Mouse (Mus musculus) CH12.LX (cell line): Measurements from ENCODE around the gene Sema5b. TPM values are rescaled to one million over a fixed set of nuclear protein-coding genes. Genes with fewer than 3 reads are reported as not detected.

Source experiments
- DNase-seq: peaks from one replicate; pipeline ENCODE4 v3.0.0-alpha.2; 2013; ENCODE audit errors: extremely low read depth
- H3K27ac ChIP-seq: 2 replicates; pipeline ENCODE4 v1.5.1; 2012; ENCODE audit warnings: low read depth, mild to moderate bottlenecking, control low read depth, moderate library complexity; ENCODE audit not compliant: insufficient read depth
- H3K27me3 ChIP-seq: replicated peaks from 2 replicates; pipeline ENCODE3; 2012; ENCODE audit warnings: inconsistent platforms
- H3K36me3 ChIP-seq, 2 experiments: replicated peaks in 1 of 2; 2 replicates each; pipeline versions ENCODE3 to v1.6.1; 2012; ENCODE audit warnings: inconsistent platforms in 1 of 2, low read length in 1 of 2, mild to moderate bottlenecking in 1 of 2, mixed read lengths in 1 of 2, moderate library complexity in 1 of 2; ENCODE audit not compliant: control insufficient read depth in 1 of 2, insufficient read depth in 1 of 2
- H3K4me1 ChIP-seq, 2 experiments: 2 replicates each; pipeline ENCODE4 v1.6.1; 2012; ENCODE audit warnings: inconsistent platforms in 1 of 2, moderate library complexity in 1 of 2; ENCODE audit not compliant: insufficient read depth in 2 of 2, control insufficient read depth in 1 of 2
- H3K4me2 ChIP-seq: 2 replicates; pipeline ENCODE4 v1.6.1; 2012; ENCODE audit warnings: low read depth, mild to moderate bottlenecking, control low read depth; ENCODE audit not compliant: poor library complexity, insufficient read depth, severe bottlenecking
- H3K4me3 ChIP-seq, 3 experiments: fragments of 150-350 bp in 1 of 3; sonication (generic) in 1 of 3; replicated peaks in 1 of 3; 2 replicates each; pipeline versions ENCODE3 to v1.5.1; 2011 to 2012; ENCODE audit warnings: low read depth in 2 of 3, low read length in 2 of 3, mild to moderate bottlenecking in 2 of 3, moderate library complexity in 2 of 3, control low read depth in 1 of 3, improper control_type of control experiment in 1 of 3, inconsistent platforms in 1 of 3, mixed read lengths in 1 of 3; ENCODE audit not compliant: poor library complexity in 1 of 3
- H3K79me2 ChIP-seq: replicated peaks from 2 replicates; pipeline ENCODE4 v1.6.1; 2012; ENCODE audit warnings: mild to moderate bottlenecking, moderate library complexity; ENCODE audit not compliant: control insufficient read depth, poor library complexity, insufficient read depth, severe bottlenecking; ENCODE audit errors: extremely low read depth
- H3K9ac ChIP-seq: 2 replicates; pipeline ENCODE4 v1.6.1; 2012; ENCODE audit warnings: low read depth, mild to moderate bottlenecking, control low read depth, moderate library complexity; ENCODE audit not compliant: insufficient read depth
- H3K9me3 ChIP-seq: replicated peaks from 2 replicates; pipeline ENCODE3; 2012; ENCODE audit warnings: low read length, inconsistent platforms, mixed read lengths
- CTCF ChIP-seq, 2 experiments: IDR thresholded peaks in 1 of 2; conservative IDR thresholded peaks in 1 of 2; 2 replicates each; pipeline ENCODE4 v1.5.1; 2011 to 2012; ENCODE audit warnings: low read depth in 2 of 2, low read length in 2 of 2, improper control_type of control experiment in 1 of 2, inconsistent platforms in 1 of 2, mild to moderate bottlenecking in 1 of 2, moderate library complexity in 1 of 2
- EP300 ChIP-seq: IDR thresholded peaks from 2 replicates; pipeline ENCODE4 v1.6.1; 2011; ENCODE audit warnings: low read length, improper control_type of control experiment
- ETS1 ChIP-seq: conservative IDR thresholded peaks from 2 replicates; pipeline ENCODE4 v1.6.1; 2012; ENCODE audit warnings: low read depth, mild to moderate bottlenecking, inconsistent platforms, low read length, improper control_type of control experiment, moderate library complexity
- GABPA ChIP-seq: IDR thresholded peaks from 2 replicates; pipeline ENCODE4 v1.6.1; 2012; ENCODE audit warnings: low read depth, low read length, improper control_type of control experiment, inconsistent platforms; ENCODE audit not compliant: insufficient replicate concordance
- HCFC1 ChIP-seq: IDR thresholded peaks from 2 replicates; pipeline ENCODE4 v1.6.1; 2012; ENCODE audit warnings: low read depth, mild to moderate bottlenecking, inconsistent platforms, low read length, improper control_type of control experiment
- JUN ChIP-seq: IDR thresholded peaks from 2 replicates; pipeline ENCODE4 v1.6.1; 2011; ENCODE audit warnings: low read depth, mild to moderate bottlenecking, low read length, improper control_type of control experiment, moderate library complexity; ENCODE audit not compliant: insufficient read depth
- JUND ChIP-seq: conservative IDR thresholded peaks from 2 replicates; pipeline ENCODE4 v1.6.1; 2011; ENCODE audit warnings: low read depth, low read length, improper control_type of control experiment
- MAX ChIP-seq: IDR thresholded peaks from 2 replicates; pipeline ENCODE4 v1.6.1; 2011; ENCODE audit warnings: low read length, improper control_type of control experiment
- MEF2A ChIP-seq: IDR thresholded peaks from 2 replicates; pipeline ENCODE4 v1.6.1; 2014; ENCODE audit warnings: low read depth, mild to moderate bottlenecking, inconsistent platforms, low read length, improper control_type of control experiment, borderline replicate concordance
- MXI1 ChIP-seq: IDR thresholded peaks from 2 replicates; pipeline ENCODE4 v1.6.1; 2011; ENCODE audit warnings: mild to moderate bottlenecking, low read depth, low read length, improper control_type of control experiment
- NELFE ChIP-seq: IDR thresholded peaks from 2 replicates; pipeline ENCODE4 v1.6.1; 2011; ENCODE audit warnings: low read depth, low read length, improper control_type of control experiment
- NRF1 ChIP-seq: IDR thresholded peaks from 2 replicates; pipeline ENCODE4 v1.6.1; 2014; ENCODE audit warnings: low read depth, mild to moderate bottlenecking, inconsistent platforms, low read length, improper control_type of control experiment, moderate library complexity
- POLR2A ChIP-seq: IDR thresholded peaks from 2 replicates; pipeline ENCODE4 v1.6.1; 2011; ENCODE audit warnings: low read depth, mild to moderate bottlenecking, improper control_type of control experiment, low read length
- POLR2AphosphoS2 ChIP-seq: IDR thresholded peaks from 2 replicates; pipeline ENCODE4 v1.6.1; 2011; ENCODE audit warnings: low read depth, low read length, improper control_type of control experiment
- SIN3A ChIP-seq: IDR thresholded peaks from 2 replicates; pipeline ENCODE4 v1.6.1; 2012; ENCODE audit warnings: low read length, improper control_type of control experiment, inconsistent platforms
- SMC3 ChIP-seq: IDR thresholded peaks from 2 replicates; pipeline ENCODE4 v1.6.1; 2011; ENCODE audit warnings: low read depth, low read length, improper control_type of control experiment
- TBP ChIP-seq: conservative IDR thresholded peaks from 2 replicates; pipeline ENCODE4 v1.6.1; 2011; ENCODE audit warnings: low read depth, low read length, improper control_type of control experiment
- UBTF ChIP-seq: IDR thresholded peaks from 2 replicates; pipeline ENCODE4 v1.6.1; 2012; ENCODE audit warnings: low read depth, mild to moderate bottlenecking, inconsistent platforms, low read length, improper control_type of control experiment, moderate library complexity
- USF1 ChIP-seq: IDR thresholded peaks from 2 replicates; pipeline ENCODE4 v1.6.1; 2014; ENCODE audit warnings: low read depth, mild to moderate bottlenecking, inconsistent platforms, low read length, improper control_type of control experiment
- USF2 ChIP-seq: conservative IDR thresholded peaks from 2 replicates; pipeline ENCODE4 v1.6.1; 2011; ENCODE audit warnings: low read depth, low read length, improper control_type of control experiment
- ZC3H11A ChIP-seq: IDR thresholded peaks from 2 replicates; pipeline ENCODE4 v1.6.1; 2012; ENCODE audit warnings: low read depth, mild to moderate bottlenecking, inconsistent platforms, low read length, improper control_type of control experiment
- ZKSCAN1 ChIP-seq: IDR thresholded peaks from 2 replicates; pipeline ENCODE4 v1.6.1; 2012; ENCODE audit warnings: low read depth, inconsistent platforms, low read length, improper control_type of control experiment, borderline replicate concordance
- ZNF384 ChIP-seq: IDR thresholded peaks from 2 replicates; pipeline ENCODE4 v1.6.1; 2012; ENCODE audit warnings: low read depth, low read length, improper control_type of control experiment, inconsistent platforms
- dilution Hi-C: fragments of 300-500 bp; cut with MboI; formaldehyde crosslinking; loops from 2 replicates; pipeline ENCODE4 v1.14.3; 2020; ENCODE audit warnings: low sequenced_read_pairs; ENCODE audit not compliant: extremely low pct_unique_long_range_greater_than_20kb, extremely low pct_ligation_motif_present
- in situ Hi-C: fragments of 300-500 bp; cut with MboI; formaldehyde crosslinking; loops from 3 replicates; pipeline ENCODE4 v1.14.3; 2019; ENCODE audit warnings: low sequenced_read_pairs, low pct_ligation_motif_present, low pct_unique_long_range_greater_than_20kb, mixed read lengths
- polyA plus RNA-seq: library from polyadenylated mRNA; unstranded; fragments of >175 nt; gene quantifications from 2 replicates; pipeline ENCODE4 v1.2.1, GENCODE M21; 2012; ENCODE audit warnings: low read depth; ENCODE audit not compliant: insufficient read length
- total RNA-seq, 2 experiments: library from RNA; depleted of rRNA; stranded (reverse); fragments of 300-350 nt in 1 of 2; fragments of >200 nt in 1 of 2; gene quantifications; 2 replicates each; pipeline ENCODE4 v1.2.3; 2012 to 2014

Gene Sema5b
- total and polyA plus RNA-seq, 3 experiments = 0.04 TPM; not detected in 2

DNA sequence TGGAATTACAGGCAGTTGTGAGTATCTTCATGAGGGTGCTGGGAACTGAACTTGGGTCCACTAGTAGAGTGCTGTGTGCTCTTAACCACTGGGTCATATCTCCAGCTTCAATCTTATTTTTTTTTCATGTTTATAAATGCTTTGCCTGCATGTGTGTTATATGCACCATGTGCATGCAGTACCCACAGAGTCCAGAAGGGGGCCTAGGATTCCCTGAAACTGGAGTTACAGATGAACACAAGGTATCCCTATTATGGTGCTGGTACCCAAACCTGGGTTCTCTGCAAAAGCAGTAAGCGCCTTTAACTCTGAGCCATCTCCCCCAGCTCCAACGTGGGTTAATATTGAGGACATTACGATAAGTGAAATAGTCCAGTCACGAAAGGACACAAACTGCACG lies 52.5 kb downstream of the Sema5b start:
- H3K27ac ChIP-seq = no peak overlapping the region
- H3K4me3 ChIP-seq = no peak overlapping the region
- dilution Hi-C loops (no loop called here), in situ Hi-C loops (no loop called here)
- H3K9me3 ChIP-seq = peaks cover 16% of the 10 kb centered on the region
- DNase-seq = no peak
- H3K79me2 ChIP-seq = no peaks in the 10 kb centered on the region
- H3K4me2 ChIP-seq = no peak overlapping the region
- no peaks in the 10 kb centered on the region for H3K4me1 ChIP-seq
- H3K27me3 ChIP-seq = peaks cover 88% of the 10 kb centered on the region
- peak; percentile 29 to 53 for TF ChIP-seq CTCF (conservative IDR thresholded peaks at IDR 0.05 in 1 of 2, IDR thresholded peaks at IDR 0.05 in 1 of 2; ENCODE audit: low read depth in 2 of 2, low read length in 2 of 2)
- TF ChIP-seq USF1 = no peak
- no peaks in the 10 kb centered on the region for H3K36me3 ChIP-seq
- no peak overlapping the region for H3K9ac ChIP-seq

DNA sequence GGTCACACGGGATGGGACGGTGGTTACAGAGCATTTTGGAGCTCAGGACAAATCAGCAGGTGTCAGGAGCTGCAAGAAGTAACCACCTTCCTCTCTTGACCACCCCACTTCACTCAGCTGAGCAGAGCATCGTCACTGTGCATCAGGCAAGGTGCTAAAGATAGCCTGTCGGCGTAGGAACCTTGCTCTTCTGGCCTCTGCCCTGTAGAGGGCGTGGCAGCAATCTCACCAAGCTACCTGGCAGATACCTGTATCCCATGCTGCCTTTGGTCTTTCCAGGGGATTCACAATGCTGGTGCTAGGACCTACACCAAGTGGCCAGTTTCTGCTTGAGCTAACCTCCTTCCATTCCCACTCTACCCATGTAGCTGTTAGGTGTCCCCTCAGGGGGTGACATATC lies 55.3 kb downstream of the Sema5b start:
- H3K27me3 ChIP-seq = peaks cover 89% of the 10 kb centered on the region
- H3K4me2 ChIP-seq = no peak overlapping the region
- H3K4me3 ChIP-seq = no peak overlapping the region
- H3K9me3 ChIP-seq = peaks cover 16% of the 10 kb centered on the region
- H3K79me2 ChIP-seq = no peaks in the 10 kb centered on the region
- in situ Hi-C loops (no loop called here), dilution Hi-C loops (no loop called here)
- no peak for TF ChIP-seq MXI1
- no peak for TF ChIP-seq SIN3A
- TF ChIP-seq MAX = no peak
- TF ChIP-seq EP300 = no peak
- TF ChIP-seq USF2 = no peak
- TF ChIP-seq NELFE = no peak
- TF ChIP-seq HCFC1 = no peak
- no peak for TF ChIP-seq POLR2AphosphoS2
- no peak for TF ChIP-seq NRF1
- no peak overlapping the region for H3K9ac ChIP-seq
- H3K27ac ChIP-seq = no peak overlapping the region
- no peaks in the 10 kb centered on the region for H3K4me1 ChIP-seq
- no peaks in the 10 kb centered on the region for H3K36me3 ChIP-seq
- DNase-seq = no peak

DNA sequence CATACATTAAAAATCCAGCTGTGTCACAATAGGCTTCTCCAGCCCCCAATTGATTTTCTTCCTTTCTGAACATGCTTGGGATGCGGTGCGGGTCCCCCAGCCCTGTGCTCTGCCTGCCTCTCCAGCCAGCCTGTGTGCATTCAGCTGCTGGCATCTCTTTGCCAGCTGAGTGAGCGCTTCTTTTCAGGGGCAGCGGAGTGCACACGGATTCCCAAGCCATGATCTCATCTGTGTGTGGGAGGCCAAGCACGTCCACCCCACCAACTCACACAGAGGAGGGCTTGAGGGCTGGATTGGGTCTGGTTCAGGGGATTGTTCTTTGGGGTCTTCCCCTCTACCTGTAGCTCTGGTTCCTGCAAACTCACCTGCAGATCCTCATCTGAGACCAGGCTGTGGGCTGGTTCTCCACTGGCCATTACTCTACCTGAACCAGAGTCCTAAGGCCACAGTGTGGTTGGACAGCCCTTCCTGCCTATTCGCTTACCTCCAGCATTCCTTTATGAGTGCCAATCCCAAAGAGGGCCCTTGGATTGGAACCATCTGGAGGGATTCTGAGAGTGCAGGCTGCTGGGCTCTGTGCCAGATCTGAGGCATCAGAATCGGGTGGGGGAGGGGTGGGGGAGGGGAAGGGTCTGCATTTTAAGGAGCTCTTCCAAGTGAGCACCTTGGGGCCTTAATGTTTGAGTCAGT lies 55.9 kb downstream of the Sema5b start:
- in situ Hi-C loops = no loop called here
- H3K9ac ChIP-seq = no peak overlapping the region
- H3K27me3 ChIP-seq = peaks cover 90% of the 10 kb centered on the region
- H3K9me3 ChIP-seq = peaks cover 16% of the 10 kb centered on the region
- no peak overlapping the region for H3K4me3 ChIP-seq
- dilution Hi-C loops = no loop called here
- H3K4me2 ChIP-seq = no peak overlapping the region
- no peak for DNase-seq
- H3K79me2 ChIP-seq = no peaks in the 10 kb centered on the region
- no peak overlapping the region for H3K27ac ChIP-seq
- no peaks in the 10 kb centered on the region for H3K4me1 ChIP-seq
- no peaks in the 10 kb centered on the region for H3K36me3 ChIP-seq
- TF ChIP-seq GABPA (no peak), EP300 (no peak), USF2 (no peak), JUND (no peak), SMC3 (no peak), MXI1 (no peak), UBTF (no peak), ZNF384 (no peak), JUN (no peak), MEF2A (no peak), ZC3H11A (no peak), NELFE (no peak), SIN3A (no peak), CTCF (conservative IDR thresholded peaks at IDR 0.05 in 1 of 2, IDR thresholded peaks at IDR 0.05 in 1 of 2; ENCODE audit: low read depth in 2 of 2, low read length in 2 of 2) (no peak), ZKSCAN1 (no peak), NRF1 (no peak), USF1 (no peak), POLR2A (no peak), TBP (no peak), ETS1 (no peak)
